ENCODE assay signal across 36 mouse cellular contexts in genomic region chr6:34664749-34665148, GRCm38 (mm10).
"Had no signal": no experiment of that assay in that cellular context is flagged by ENCODE, and none has a peak within 500 bp of the region (broad histone marks: within the 10 kb centered on the region; RNA-seq: fewer than 3 reads in every experiment).

No protein-coding gene starts in this region.

- H3K4me1 ChIP-seq: hindbrain, embryonic 12.5 days had no signal

- H3K4me3 ChIP-seq: heart, adult 2 months; heart, embryonic 10.5 days; heart, embryonic 12.5 days; heart, embryonic 13.5 days; heart, embryonic 15.5 days; hindbrain, embryonic 10.5 days; hindbrain, embryonic 12.5 days; hindbrain, embryonic 13.5 days; hindbrain, embryonic 15.5 days; intestine, embryonic 15.5 days; kidney, embryonic 15.5 days; layer of hippocampus, adult 2 months had no signal

- H3K27me3 ChIP-seq: heart, embryonic 12.5 days; heart, embryonic 13.5 days; heart, embryonic 15.5 days; hindbrain, embryonic 12.5 days; hindbrain, embryonic 13.5 days; hindbrain, embryonic 15.5 days; intestine, embryonic 15.5 days; kidney, embryonic 15.5 days had no signal

- H3K9ac ChIP-seq: heart, embryonic 12.5 days; heart, embryonic 13.5 days; heart, embryonic 15.5 days; hindbrain, embryonic 12.5 days; hindbrain, embryonic 13.5 days; hindbrain, embryonic 14.5 days; hindbrain, embryonic 15.5 days; intestine, embryonic 15.5 days; kidney, embryonic 15.5 days had no signal

- H3K9me3 ChIP-seq: heart, embryonic 10.5 days; heart, embryonic 13.5 days; heart, embryonic 15.5 days; hindbrain, embryonic 10.5 days; hindbrain, embryonic 12.5 days; hindbrain, embryonic 13.5 days; hindbrain, embryonic 15.5 days; intestine, embryonic 15.5 days; kidney, embryonic 15.5 days had no signal

- H3K36me3 ChIP-seq: hindbrain, embryonic 10.5 days; hindbrain, embryonic 12.5 days; hindbrain, embryonic 13.5 days; hindbrain, embryonic 15.5 days; intestine, embryonic 15.5 days had no signal

- ATAC-seq: hindbrain, embryonic 16.5 days; hindbrain, postnatal 0 days; inflammation-experienced regulatory T-cells, adult 6 months; intestine, embryonic 15.5 days; intestine, embryonic 16.5 days; intestine, postnatal 0 days had no signal

- H3K27ac ChIP-seq: heart, embryonic 10.5 days; heart, embryonic 13.5 days; heart, embryonic 15.5 days; hindbrain, embryonic 10.5 days; hindbrain, embryonic 12.5 days; hindbrain, embryonic 13.5 days; hindbrain, embryonic 14.5 days; hindbrain, embryonic 15.5 days; hindbrain, postnatal 0 days; intestine, embryonic 15.5 days; kidney, embryonic 15.5 days; kidney, postnatal 0 days; layer of hippocampus, adult 2 months had no signal

- DNase-seq: heart, adult 2 months; heart, postnatal 10 days; heart, postnatal 14 days; heart, postnatal 36 days; heart, postnatal 4 days; kidney, adult 11 months; kidney, adult 18-20 months; kidney, adult 2 months; kidney, adult 8-10 months; kidney, adult 9 months; kidney, postnatal 10 days; kidney, postnatal 14 days; kidney, postnatal 25 days; kidney, postnatal 36 days; kidney, postnatal 4 days; layer of hippocampus, adult 9-11 months; layer of hippocampus, postnatal 36 days had no signal

- H3K4me2 ChIP-seq: heart, embryonic 11.5 days; heart, embryonic 12.5 days; heart, embryonic 13.5 days; heart, embryonic 15.5 days; hindbrain, embryonic 12.5 days; hindbrain, embryonic 13.5 days; hindbrain, embryonic 14.5 days; hindbrain, embryonic 15.5 days; intestine, embryonic 15.5 days; kidney, embryonic 15.5 days had no signal
